Mouse (Mus musculus) myocyte (in vitro differentiated cells): Measurements from ENCODE around the gene Rbm19. TPM values are rescaled to one million over a fixed set of nuclear protein-coding genes. Genes with fewer than 3 reads are reported as not detected.

Experiments
- H3K27me3 ChIP-seq: one replicate; pipeline ENCODE4 v1.6.1; 2011; ENCODE audit not compliant: control insufficient read depth, insufficient read depth, insufficient read length
- H3K36me3 ChIP-seq: one replicate; pipeline ENCODE4 v1.6.1; 2011; ENCODE audit not compliant: control insufficient read depth, insufficient read depth
- H3K4me2 ChIP-seq: one replicate; pipeline ENCODE4 v1.6.1; 2011; ENCODE audit warnings: low read depth, control low read depth
- H3K4me3 ChIP-seq: one replicate; pipeline ENCODE4 v1.5.1; 2011; ENCODE audit warnings: mild to moderate bottlenecking, control low read depth, moderate library complexity
- H3K79me2 ChIP-seq: one replicate; pipeline ENCODE4 v1.6.1; 2011; ENCODE audit not compliant: control insufficient read depth, insufficient read depth
- H3ac ChIP-seq: one replicate; pipeline ENCODE4 v1.6.1; 2011; ENCODE audit not compliant: control insufficient read depth, insufficient read length
- CEBPB ChIP-seq: IDR thresholded peaks from 2 replicates; pipeline ENCODE4 v1.6.1; 2011; ENCODE audit warnings: mild to moderate bottlenecking, moderate library complexity; ENCODE audit not compliant: poor library complexity, insufficient read depth, severe bottlenecking
- E2F4 ChIP-seq: IDR thresholded peaks from one replicate; pipeline ENCODE4 v1.6.1; 2011; ENCODE audit warnings: mild to moderate bottlenecking, control low read depth, moderate library complexity; ENCODE audit not compliant: insufficient read depth
- MAX ChIP-seq: IDR thresholded peaks from one replicate; pipeline ENCODE4 v1.6.1; 2011; ENCODE audit warnings: low read depth, mild to moderate bottlenecking, control low read depth
- MYOD1 ChIP-seq, 3 experiments: IDR thresholded peaks; one replicate each; pipeline ENCODE4 v1.6.1; 2011; ENCODE audit warnings: control low read depth in 2 of 3, low read depth in 2 of 3, mild to moderate bottlenecking in 2 of 3, moderate library complexity in 1 of 3; ENCODE audit not compliant: insufficient read length in 2 of 3, control insufficient read depth in 1 of 3
- MYOG ChIP-seq, 3 experiments: IDR thresholded peaks; one replicate each; pipeline ENCODE4 v1.6.1; 2011; ENCODE audit warnings: control low read depth in 2 of 3, low read depth in 2 of 3, mild to moderate bottlenecking in 2 of 3; ENCODE audit not compliant: insufficient read length in 2 of 3, control insufficient read depth in 1 of 3, insufficient read depth in 1 of 3
- POLR2A ChIP-seq: IDR thresholded peaks from one replicate; pipeline ENCODE4 v1.6.1; 2011; ENCODE audit warnings: low read depth, mild to moderate bottlenecking, control low read depth, moderate library complexity; ENCODE audit not compliant: insufficient read length
- POLR2AphosphoS2 ChIP-seq: IDR thresholded peaks from one replicate; pipeline ENCODE4 v1.6.1; 2011; ENCODE audit warnings: low read depth, control low read depth; ENCODE audit not compliant: insufficient read length
- REST ChIP-seq: IDR thresholded peaks from one replicate; pipeline ENCODE4 v1.6.1; 2011; ENCODE audit warnings: mild to moderate bottlenecking, control low read depth, moderate library complexity; ENCODE audit not compliant: insufficient read depth, insufficient read length
- SRF ChIP-seq: IDR thresholded peaks from one replicate; pipeline ENCODE4 v1.6.1; 2011; ENCODE audit warnings: low read depth; ENCODE audit not compliant: control insufficient read depth, insufficient read length
- TCF12 ChIP-seq: IDR thresholded peaks from one replicate; pipeline ENCODE4 v1.6.1; 2011; ENCODE audit warnings: mild to moderate bottlenecking, control low read depth; ENCODE audit not compliant: poor library complexity, insufficient read depth, severe bottlenecking
- TCF3 ChIP-seq: IDR thresholded peaks from one replicate; pipeline ENCODE4 v1.6.1; 2011; ENCODE audit warnings: low read depth, control low read depth; ENCODE audit not compliant: insufficient read length
- USF1 ChIP-seq: IDR thresholded peaks from one replicate; pipeline ENCODE4 v1.6.1; 2011; ENCODE audit warnings: low read depth, mild to moderate bottlenecking, control low read depth, moderate library complexity
- polyA plus RNA-seq: library from polyadenylated mRNA; unstranded; fragments of >200 nt; fragmentation: generic; extraction: Trizol; gene quantifications from one replicate; pipeline ENCODE4 v1.2.1, GENCODE M21; 2012; ENCODE audit warnings: missing spikeins

Gene Rbm19
- polyA plus RNA-seq, 1 experiment: 28.3 TPM

- Histone ChIP-seq H3ac (no peak overlapping the region), H3K4me3 (no peak overlapping the region), H3K4me2 (no peak overlapping the region), H3K36me3 (no peaks in the 10 kb centered on the region), H3K27me3 (no peaks in the 10 kb centered on the region), H3K79me2 (no peaks in the 10 kb centered on the region)
- TF ChIP-seq TCF3: no peak
- TF ChIP-seq E2F4: no peak
- no peak for TF ChIP-seq MAX
- TF ChIP-seq MYOD1 (IDR thresholded peaks at IDR 0.05; ENCODE audit: control insufficient read depth in 1 of 3, insufficient read length in 2 of 3, low read depth in 2 of 3): no peak
- TF ChIP-seq USF1: no peak
- no peak for TF ChIP-seq POLR2AphosphoS2
- no peak for TF ChIP-seq REST
- no peak for TF ChIP-seq POLR2A
- TF ChIP-seq TCF12: no peak
- TF ChIP-seq MYOG (IDR thresholded peaks at IDR 0.05; ENCODE audit: control insufficient read depth in 1 of 3, insufficient read depth in 1 of 3, insufficient read length in 2 of 3, low read depth in 2 of 3): no peak
- TF ChIP-seq SRF: no peak
- no peak for TF ChIP-seq CEBPB
Measured at GRCm38 (mm10) chr5:120131600-120131999, 15.3 kb downstream of the Rbm19 start.

GRCm38 (mm10) chr5:120134000-120134399 is 17.7 kb downstream of the Rbm19 start:
- no peak overlapping the region for H3K4me3 ChIP-seq
- no peak overlapping the region for H3ac ChIP-seq
- H3K36me3 ChIP-seq: peaks cover 5% of the 10 kb centered on the region
- TF ChIP-seq MYOD1 (IDR thresholded peaks at IDR 0.05; ENCODE audit: control insufficient read depth in 1 of 3, insufficient read length in 2 of 3, low read depth in 2 of 3): no peak
- TF ChIP-seq USF1: no peak
- no peak for TF ChIP-seq POLR2A
- TF ChIP-seq MAX: no peak
- TF ChIP-seq REST: no peak
- no peak for TF ChIP-seq CEBPB
- no peak for TF ChIP-seq E2F4
- TF ChIP-seq POLR2AphosphoS2: no peak
- TF ChIP-seq MYOG (IDR thresholded peaks at IDR 0.05; ENCODE audit: control insufficient read depth in 1 of 3, insufficient read depth in 1 of 3, insufficient read length in 2 of 3, low read depth in 2 of 3): no peak
- TF ChIP-seq TCF12: no peak
- no peak for TF ChIP-seq TCF3
- no peak for TF ChIP-seq SRF
- no peaks in the 10 kb centered on the region for H3K27me3 ChIP-seq
- no peaks in the 10 kb centered on the region for H3K79me2 ChIP-seq
- H3K4me2 ChIP-seq: no peak overlapping the region

DNA sequence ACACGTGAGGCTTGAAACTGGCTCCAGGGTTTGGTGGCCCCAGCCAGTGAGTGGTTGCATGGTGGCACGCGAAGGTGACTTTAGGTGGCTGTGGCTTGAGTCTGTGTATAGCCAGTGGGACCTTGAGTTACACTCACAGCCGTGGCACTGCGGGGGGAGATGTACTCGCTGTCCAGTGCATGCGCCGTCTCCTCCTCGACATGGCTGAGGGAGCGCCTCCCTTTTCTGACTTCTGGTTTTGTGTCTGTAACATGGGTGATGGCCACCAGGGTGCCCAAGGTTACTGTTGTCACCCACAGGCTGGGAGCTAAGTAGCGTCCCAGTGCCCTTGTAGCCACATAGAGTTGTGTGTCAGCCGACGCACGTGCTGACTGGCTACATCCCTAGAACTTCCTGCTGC is 19.1 kb downstream of the Rbm19 start:
- TF ChIP-seq POLR2AphosphoS2: no peak
- TF ChIP-seq MAX: no peak
- no peak for TF ChIP-seq TCF3
- TF ChIP-seq MYOD1 (IDR thresholded peaks at IDR 0.05; ENCODE audit: control insufficient read depth in 1 of 3, insufficient read length in 2 of 3, low read depth in 2 of 3): no peak
- TF ChIP-seq TCF12: no peak
- no peak for TF ChIP-seq CEBPB
- TF ChIP-seq USF1: no peak
- TF ChIP-seq POLR2A: no peak
- no peak for TF ChIP-seq E2F4
- H3K4me2 ChIP-seq: no peak overlapping the region

GRCm38 (mm10) chr5:120135823-120136222 is 19.6 kb downstream of the Rbm19 start:
- TF ChIP-seq SRF (no peak), POLR2AphosphoS2 (no peak), REST (no peak), MYOD1 (IDR thresholded peaks at IDR 0.05; ENCODE audit: control insufficient read depth in 1 of 3, insufficient read length in 2 of 3, low read depth in 2 of 3) (no peak), TCF12 (no peak), USF1 (no peak), TCF3 (no peak), POLR2A (no peak), MAX (no peak), CEBPB (no peak), MYOG (IDR thresholded peaks at IDR 0.05; ENCODE audit: control insufficient read depth in 1 of 3, insufficient read depth in 1 of 3, insufficient read length in 2 of 3, low read depth in 2 of 3) (no peak), E2F4 (no peak)
- Histone ChIP-seq H3K4me3 (no peak overlapping the region), H3K36me3 (peaks cover 9% of the 10 kb centered on the region)

More for the DNA sequence above, 19.1 kb downstream of the Rbm19 start:
- no peaks in the 10 kb centered on the region for H3K27me3 ChIP-seq
- no peak overlapping the region for H3K4me3 ChIP-seq
- no peaks in the 10 kb centered on the region for H3K79me2 ChIP-seq
- no peak overlapping the region for H3ac ChIP-seq
- H3K36me3 ChIP-seq: peaks cover 5% of the 10 kb centered on the region

More at GRCm38 (mm10) chr5:120135823-120136222, 19.6 kb downstream of the Rbm19 start:
- no peak overlapping the region for H3K4me2 ChIP-seq
- H3K79me2 ChIP-seq: no peaks in the 10 kb centered on the region
- H3K27me3 ChIP-seq: no peaks in the 10 kb centered on the region
- no peak overlapping the region for H3ac ChIP-seq
